Mouse (Mus musculus) ES-E14 (cell line): Measurements from ENCODE around the gene Crebbp.

ENCODE experiments used
- MAFK ChIP-seq: IDR thresholded peaks from 2 replicates; pipeline ENCODE4 v1.6.1; 2014; ENCODE audit warnings: mild to moderate bottlenecking, low read depth, low read length, inconsistent platforms; ENCODE audit not compliant: insufficient read depth
- ZC3H11A ChIP-seq: IDR thresholded peaks from 2 replicates; pipeline ENCODE4 v1.6.1; 2012; ENCODE audit warnings: low read depth, mild to moderate bottlenecking, inconsistent platforms, low read length, borderline replicate concordance

DNA sequence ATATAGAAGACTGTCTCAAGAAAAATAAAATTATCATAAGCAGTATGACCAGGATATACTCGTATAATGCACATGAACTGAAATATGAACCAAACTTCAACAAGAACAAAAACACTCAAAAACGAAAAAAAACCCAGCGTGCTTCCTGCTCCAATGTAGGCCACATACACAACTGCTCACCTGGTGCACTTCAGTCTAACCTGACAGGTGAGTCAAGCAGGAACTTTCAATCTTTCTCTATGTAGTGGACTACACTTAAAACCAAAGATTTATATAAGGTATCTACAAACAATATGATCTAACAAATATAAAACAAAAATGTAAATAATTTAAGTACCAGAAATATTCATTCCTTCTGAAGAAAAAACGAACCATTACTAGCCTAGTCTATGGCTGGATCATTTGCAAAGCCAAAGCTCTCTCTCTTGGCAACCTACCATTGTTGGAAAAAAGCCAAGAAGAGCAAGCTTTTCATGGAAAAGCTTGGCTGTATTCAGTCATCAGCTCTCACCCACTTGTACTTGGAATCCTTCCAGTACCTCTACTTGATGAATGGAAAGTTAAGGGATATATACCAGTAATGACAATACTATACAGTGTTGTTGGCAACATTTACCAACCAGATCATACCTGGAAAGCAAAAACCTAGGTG, 53.4 kb downstream of the Crebbp start:
- no peak for TF ChIP-seq ZC3H11A
- TF ChIP-seq MAFK = no peak
